Mouse (Mus musculus) liver, postnatal 0 days (tissue): ENCODE results near the gene Epgn. TPM values are rescaled to one million over a fixed set of nuclear protein-coding genes. Genes with fewer than 3 reads are reported as not detected.

Experiments
- ATAC-seq: fragments of 200-750 bp; cut with Nextera tagmentation; 2 replicates; pipeline ENCODE4 v1.8.0; 2017; ENCODE audit warnings: mild to moderate bottlenecking, moderate library complexity
- DNase-seq: peaks from one replicate; pipeline ENCODE4 v3.0.0-alpha.2; 2016
- H3K27ac ChIP-seq: fragments of 300-500 bp; sonication (generic); 2 replicates; pipeline ENCODE4 v1.5.1; 2014; ENCODE audit warnings: antibody characterized with exemption, moderate library complexity, mild to moderate bottlenecking, low read depth
- H3K27me3 ChIP-seq: fragments of 300-500 bp; sonication (generic); 2 replicates; pipeline ENCODE4 v1.6.1; 2014; ENCODE audit warnings: low read length, control low read depth, mixed read lengths; ENCODE audit not compliant: insufficient read depth
- H3K36me3 ChIP-seq: fragments of 300-500 bp; sonication (generic); replicated peaks from 2 replicates; pipeline ENCODE4 v1.6.1; 2014; ENCODE audit warnings: mild to moderate bottlenecking, control low read depth, low read length, moderate library complexity, mixed read lengths; ENCODE audit not compliant: insufficient read depth
- H3K4me1 ChIP-seq: fragments of 300-500 bp; sonication (generic); 2 replicates; pipeline ENCODE4 v1.6.1; 2014; ENCODE audit warnings: antibody characterized with exemption, mild to moderate bottlenecking, control low read depth; ENCODE audit not compliant: insufficient read depth
- H3K4me2 ChIP-seq: fragments of 300-500 bp; sonication (generic); 2 replicates; pipeline ENCODE4 v1.6.1; 2014; ENCODE audit warnings: low read depth, mild to moderate bottlenecking, low read length, moderate library complexity, mixed read lengths
- H3K4me3 ChIP-seq: fragments of 300-500 bp; sonication (generic); 2 replicates; pipeline ENCODE4 v1.5.1; 2014; ENCODE audit warnings: low read depth, low read length
- H3K9ac ChIP-seq: fragments of 300-500 bp; sonication (generic); replicated peaks from 2 replicates; pipeline ENCODE4 v1.6.1; 2014; ENCODE audit warnings: mild to moderate bottlenecking, moderate library complexity
- H3K9me3 ChIP-seq: fragments of 300-500 bp; sonication (generic); 2 replicates; pipeline ENCODE4 v1.6.1; 2016; ENCODE audit warnings: mild to moderate bottlenecking, control low read depth, low read length, mixed read lengths
- CTCF ChIP-seq: sonication (generic); IDR thresholded peaks from 2 replicates; pipeline ENCODE4 v1.5.1; 2016; ENCODE audit warnings: antibody characterized with exemption, low read depth
- EP300 ChIP-seq: IDR thresholded peaks from 2 replicates; pipeline ENCODE4 v1.6.1; 2016; ENCODE audit warnings: antibody characterized with exemption, low read depth, mild to moderate bottlenecking
- WGBS: fragments of 180-500 bp; shearing (Covaris S2); extraction: QIAGEN DNeasy Blood & Tissue Kit; methylation state at CpG from one replicate; pipeline ENCODE4 v1.1.7; 2014; ENCODE audit not compliant: insufficient replicate concordance; 5-methylcytosine and 5-hydroxymethylcytosine counted together
- polyA plus RNA-seq: library from polyadenylated mRNA; unstranded; fragments of >200 nt; fragmentation: Nextera tagmentation; extraction: Ambion mirVana; gene quantifications from 2 replicates; pipeline ENCODE4 v1.2.1, GENCODE M21; 2015

Gene Epgn
- not detected in 2 replicates for polyA plus RNA-seq

GRCm38 (mm10) chr5:91027164-91027563, at the start of gene Epgn:
Gene Epgn (plus strand): TSS chr5:91027464.
- no peak within 1 kb of the TSS for H3K27ac ChIP-seq
- DNase-seq (no peak), ATAC-seq (no peak)
- H3K9me3 ChIP-seq: no peaks in the 10 kb centered on the region
- H3K4me1 ChIP-seq: no peaks in the 10 kb centered on the region
- TF ChIP-seq EP300 (no peak), CTCF (no peak)
- no peak within 1 kb of the TSS for H3K4me3 ChIP-seq
- H3K9ac ChIP-seq: no peak within 1 kb of the TSS
- H3K4me2 ChIP-seq: no peak within 1 kb of the TSS
- 0 out of 2 replicates have a peak, but pooled peaks cover 3% of the 10 kb centered on the region for H3K27me3 ChIP-seq
- H3K36me3 ChIP-seq: no peaks in the 10 kb centered on the region
- WGBS: 74% methylated on average over 6 of the region's 6 CpGs

GRCm38 (mm10) chr5:90980297-90980696, 47.0 kb upstream of the Epgn start:
- H3K4me2 ChIP-seq: no peak overlapping the region

GRCm38 (mm10) chr5:90987605-90988004, 39.7 kb upstream of the Epgn start:
- Histone ChIP-seq H3K36me3 (no peaks in the 10 kb centered on the region), H3K9me3 (no peaks in the 10 kb centered on the region), H3K4me1 (no peaks in the 10 kb centered on the region), H3K9ac (no peak overlapping the region), H3K27me3 (no peaks in the 10 kb centered on the region), H3K4me3 (no peak overlapping the region), H3K27ac (no peak overlapping the region), H3K4me2 (no peak overlapping the region)
- ATAC-seq (no peak), DNase-seq (no peak)
- WGBS: 62% methylated on average over 5 of the region's 5 CpGs
- TF ChIP-seq CTCF (no peak), EP300 (no peak)

More at GRCm38 (mm10) chr5:90980297-90980696, 47.0 kb upstream of the Epgn start:
- TF ChIP-seq EP300 (no peak), CTCF (no peak)
- Histone ChIP-seq H3K27me3 (no peaks in the 10 kb centered on the region), H3K4me1 (no peaks in the 10 kb centered on the region), H3K27ac (no peak overlapping the region), H3K4me3 (no peak overlapping the region), H3K9ac (no peak overlapping the region), H3K36me3 (no peaks in the 10 kb centered on the region), H3K9me3 (no peaks in the 10 kb centered on the region)
- no peak for DNase-seq
- WGBS: 81% methylated on average over 7 of the region's 7 CpGs
- no peak for ATAC-seq

- Histone ChIP-seq H3K27me3 (no peaks in the 10 kb centered on the region), H3K36me3 (no peaks in the 10 kb centered on the region), H3K4me2 (no peak overlapping the region), H3K4me3 (no peak overlapping the region), H3K9me3 (no peaks in the 10 kb centered on the region), H3K4me1 (no peaks in the 10 kb centered on the region), H3K9ac (no peak overlapping the region), H3K27ac (no peak overlapping the region)
- no peak for TF ChIP-seq CTCF
- TF ChIP-seq EP300: no peak
- 75% methylated on average over 3 of the region's 3 CpGs for WGBS
- DNase-seq (no peak), ATAC-seq (no peak)
Measured at GRCm38 (mm10) chr5:90988149-90988548, 39.1 kb upstream of the Epgn start.

- H3K4me3 ChIP-seq: no peak overlapping the region
- no peaks in the 10 kb centered on the region for H3K9me3 ChIP-seq
- H3K27me3 ChIP-seq: no peaks in the 10 kb centered on the region
- no peaks in the 10 kb centered on the region for H3K36me3 ChIP-seq
- TF ChIP-seq CTCF (no peak), EP300 (no peak)
- H3K4me1 ChIP-seq: no peaks in the 10 kb centered on the region
- ATAC-seq: no peak
- no peak overlapping the region for H3K9ac ChIP-seq
- WGBS: 78% methylated on average over 4 of the region's 4 CpGs
- no peak overlapping the region for H3K4me2 ChIP-seq
- no peak overlapping the region for H3K27ac ChIP-seq
- DNase-seq: no peak
Measured at GRCm38 (mm10) chr5:90988592-90988991, 38.7 kb upstream of the Epgn start.

- ATAC-seq (no peak), DNase-seq (no peak)
- Histone ChIP-seq H3K27ac (no peak overlapping the region), H3K27me3 (no peaks in the 10 kb centered on the region), H3K4me3 (no peak overlapping the region), H3K36me3 (no peaks in the 10 kb centered on the region), H3K4me2 (no peak overlapping the region), H3K9ac (no peak overlapping the region), H3K4me1 (no peaks in the 10 kb centered on the region), H3K9me3 (no peaks in the 10 kb centered on the region)
- no peak for TF ChIP-seq CTCF
- TF ChIP-seq EP300: no peak
- 71% methylated on average over 8 of the region's 8 CpGs for WGBS
Measured at GRCm38 (mm10) chr5:90999942-91000341, 27.3 kb upstream of the Epgn start.

DNA sequence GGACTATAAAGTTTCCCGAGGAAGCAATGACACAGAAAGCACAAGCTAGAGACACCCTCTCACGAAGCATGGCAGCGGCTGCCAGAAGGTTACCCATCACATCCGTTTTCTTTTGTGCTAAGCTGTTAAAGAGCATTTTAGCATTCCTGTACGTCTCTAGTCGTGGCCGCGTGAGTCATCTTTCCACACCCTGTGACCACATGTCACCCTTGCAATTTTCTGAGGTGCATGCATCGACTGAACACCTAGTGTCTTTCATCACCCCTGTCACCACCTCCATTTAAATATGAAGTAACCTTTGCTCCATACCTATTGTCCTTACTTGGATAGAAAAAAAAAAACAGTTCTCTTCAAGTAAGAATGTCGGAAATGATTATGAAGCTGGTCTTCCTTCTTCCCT, 12.0 kb upstream of the Epgn start:
- Histone ChIP-seq H3K9me3 (no peaks in the 10 kb centered on the region), H3K9ac (no peak overlapping the region), H3K27me3 (no peaks in the 10 kb centered on the region), H3K27ac (no peak overlapping the region), H3K36me3 (no peaks in the 10 kb centered on the region), H3K4me1 (no peaks in the 10 kb centered on the region), H3K4me2 (no peak overlapping the region), H3K4me3 (no peak overlapping the region)
- TF ChIP-seq EP300 (no peak), CTCF (no peak)
- no peak for ATAC-seq
- DNase-seq: no peak
- 81% methylated on average over 10 of the region's 10 CpGs for WGBS
